ENCODE assay signal across 8 mouse cellular contexts in genomic region chr6:91200429-91201188, GRCm38 (mm10). TPM values are rescaled to one million over a fixed set of nuclear protein-coding genes. Genes with fewer than 3 reads are reported as not detected.
DNase-seq lines count a peak whose midpoint lies in the region; ATAC-seq and TF ChIP-seq lines count a peak whose summit lies in the region.

No protein-coding gene starts in this region.

- H3K4me3 ChIP-seq in forebrain, embryonic 16.5 days (replicated peaks; ENCODE audit: low read length), result no peak overlapping the region
- no peak overlapping the region for H3K4me3 ChIP-seq in layer of hippocampus, adult 2 months
- no peak overlapping the region for H3K4me3 ChIP-seq in midbrain, embryonic 14.5 days (replicated peaks; ENCODE audit: low read depth, low read length)

- no peaks in the 10 kb centered on the region for H3K9me3 ChIP-seq in forebrain, embryonic 16.5 days (ENCODE audit: control insufficient read depth, low read length)
- H3K9me3 ChIP-seq in midbrain, embryonic 14.5 days (ENCODE audit: control insufficient read depth, low read length), result no peaks in the 10 kb centered on the region

- H3K27ac ChIP-seq in forebrain, embryonic 16.5 days (ENCODE audit: low read length), result peak overlapping the region; percentile 31
- peak overlapping the region; percentile 28; the same call in 1 of the 2 replicates for H3K27ac ChIP-seq in layer of hippocampus, adult 2 months
- H3K27ac ChIP-seq in midbrain, embryonic 14.5 days (replicated peaks; ENCODE audit: low read depth, low read length), result peak overlapping the region; percentile 49; the same call in 1 of the 2 replicates

- ATAC-seq in forebrain, embryonic 16.5 days, result peak; percentile 72
- ATAC-seq in midbrain, embryonic 14.5 days (ENCODE audit: low FRiP score, low TSS enrichment), result peak; percentile 63

- H3K36me3 ChIP-seq in forebrain, embryonic 16.5 days (ENCODE audit: control insufficient read depth, insufficient read depth), result no peaks in the 10 kb centered on the region
- H3K36me3 ChIP-seq in midbrain, embryonic 14.5 days (ENCODE audit: control insufficient read depth, insufficient read depth, low read length), result no peaks in the 10 kb centered on the region

- DNase-seq in 3134 (ENCODE audit: extremely low read depth, insufficient read length, low spot score), result peak; percentile 28
- peak; percentile 46 for DNase-seq in brain, embryonic 18.5 days (ENCODE audit: low read depth, low spot score)
- peak; percentile 64 to 70 for DNase-seq in layer of hippocampus, adult 2 months (ENCODE audit: low spot score in 2 of 2)
- DNase-seq in midbrain, embryonic 14.5 days, result peak; percentile 74
- DNase-seq in testis, postnatal 14 days (ENCODE audit: low spot score), result peak; percentile 53
- no peak for DNase-seq in lung, postnatal 10 days
- no peak for DNase-seq in spleen, postnatal 4 days (ENCODE audit: low spot score in 2 of 2)

- no peak for TF ChIP-seq CTCF in layer of hippocampus, adult 2 months (conservative IDR thresholded peaks at IDR 0.05)

- no peak overlapping the region for H3K4me2 ChIP-seq in forebrain, embryonic 16.5 days (ENCODE audit: low read length)
- no peak overlapping the region for H3K4me2 ChIP-seq in midbrain, embryonic 14.5 days (ENCODE audit: low read length)

- no peak overlapping the region for H3K9ac ChIP-seq in forebrain, embryonic 16.5 days (replicated peaks; ENCODE audit: low read depth, low read length)
- no peak overlapping the region for H3K9ac ChIP-seq in midbrain, embryonic 14.5 days (replicated peaks; ENCODE audit: low read length)

- peaks cover 16% of the 10 kb centered on the region for H3K4me1 ChIP-seq in forebrain, embryonic 16.5 days (replicated peaks; ENCODE audit: control insufficient read depth, insufficient read depth, low read length)
- H3K4me1 ChIP-seq in midbrain, embryonic 14.5 days (ENCODE audit: control insufficient read depth, insufficient read depth, low read length), result no peaks in the 10 kb centered on the region

- WGBS in forebrain, embryonic 16.5 days, result 15% methylated on average over 8 of the region's 8 CpGs
- 29% methylated on average over 8 of the region's 8 CpGs for WGBS in midbrain, embryonic 14.5 days

- H3K27me3 ChIP-seq in forebrain, embryonic 16.5 days (replicated peaks; ENCODE audit: control insufficient read depth, insufficient read depth, low read length), result no peaks in the 10 kb centered on the region
- H3K27me3 ChIP-seq in midbrain, embryonic 14.5 days (ENCODE audit: control insufficient read depth, insufficient read depth, low read length), result no peaks in the 10 kb centered on the region

RNA-seq across cellular contexts. Expression of gene Fbln2, which starts 11.6 kb away (rescaled TPM):
- 17.6 and 20.3 TPM in 2 replicates for polyA plus RNA-seq in forebrain, embryonic 16.5 days (2015; fragmentation: Nextera tagmentation; extraction: Ambion mirVana)
- 10 to 100 TPM in 1 of 2 experiments, 1 to 10 TPM in 1; 8.1 to 10.8 TPM for total RNA-seq in layer of hippocampus, adult 2 months (2021)
- polyA plus RNA-seq in midbrain, embryonic 14.5 days (2014; fragmentation: Nextera tagmentation; extraction: Ambion mirVana), result 4.8 and 12.0 TPM in 2 replicates

RNA-seq across cellular contexts. Expression of gene Hdac11, which starts 44.1 kb away (rescaled TPM):
- polyA plus RNA-seq in forebrain, embryonic 16.5 days (2015; fragmentation: Nextera tagmentation; extraction: Ambion mirVana), result 21.0 and 30.7 TPM in 2 replicates
- total RNA-seq in layer of hippocampus, adult 2 months (2021), result 100 to 1,000 TPM; 154 to 156 TPM
- 42.1 and 50.3 TPM in 2 replicates for polyA plus RNA-seq in midbrain, embryonic 14.5 days (2014; fragmentation: Nextera tagmentation; extraction: Ambion mirVana)

Comparison
In these comparisons a context has a peak if more than half of its experiments do, and no peak if none do; other contexts are left out.
1. DNase-seq: peak in 3134 (single experiment), brain, embryonic 18.5 days (single experiment), layer of hippocampus, adult 2 months (2 of 2), midbrain, embryonic 14.5 days (single experiment) and testis, postnatal 14 days (single experiment); none in lung, postnatal 10 days (single experiment) and spleen, postnatal 4 days (0 of 2).
2. Peak in every context shown above with its lines, with median percentiles within 50 percentile points of each other: H3K27ac ChIP-seq.